Mouse (Mus musculus) cerebellum, postnatal 36 days (tissue): ENCODE results near the gene Ppp4c.

Experiments
- DNase-seq, 2 experiments: peaks; one replicate each; pipeline ENCODE4 v3.0.0; 2021 to 2022; ENCODE audit warnings: mixed read lengths in 2 of 2

The Ppp4c gene

GRCm38 (mm10) chr7:126801057-126801422, 8.7 kb upstream of the Ppp4c start:
- DNase-seq, result no peak

GRCm38 (mm10) chr7:126800269-126801056, 8.2 kb upstream of the Ppp4c start:
- no peak for DNase-seq

GRCm38 (mm10) chr7:126799468-126800268, 7.4 kb upstream of the Ppp4c start:
- DNase-seq, result peak; percentile 78 to 84

- peak; percentile 96 to 98 for DNase-seq
These were observed 6.8 kb upstream of the Ppp4c start for GRCm38 (mm10) chr7:126799050-126799467.

GRCm38 (mm10) chr7:126798127-126799049, 6.1 kb upstream of the Ppp4c start:
- DNase-seq, result peak in 1 of 2 experiments; percentile 34

GRCm38 (mm10) chr7:126797411-126798126, 5.3 kb upstream of the Ppp4c start, which contains the start of gene Fam57b:
Fam57b (plus strand) TSS chr7:126797668.
- DNase-seq, result peak; percentile 48

- DNase-seq, result peak; percentile 49 to 57
These were observed 4.1 kb upstream of the Ppp4c start for GRCm38 (mm10) chr7:126796350-126796932.

- no peak for DNase-seq
These were observed 3.4 kb upstream of the Ppp4c start for GRCm38 (mm10) chr7:126795387-126796317.

GRCm38 (mm10) chr7:126794271-126794605, 1.9 kb upstream of the Ppp4c start:
- DNase-seq, result no peak

- no peak for DNase-seq
These were observed 1.4 kb upstream of the Ppp4c start for GRCm38 (mm10) chr7:126793456-126794270.

GRCm38 (mm10) chr7:126792721-126793443, 586 bp upstream of the Ppp4c start:
- no peak for DNase-seq

- no peak for DNase-seq
These were observed 3.2 kb downstream of the Ppp4c start for GRCm38 (mm10) chr7:126789141-126789540.

GRCm38 (mm10) chr7:126786142-126786541, 6.2 kb downstream of the Ppp4c start:
- DNase-seq, result no peak

- no peak for DNase-seq
These were observed 7.2 kb downstream of the Ppp4c start for GRCm38 (mm10) chr7:126785056-126785455.

- DNase-seq, result no peak
These were observed 7.8 kb downstream of the Ppp4c start for GRCm38 (mm10) chr7:126784469-126784868.

- no peak for DNase-seq
These were observed 9.6 kb downstream of the Ppp4c start for GRCm38 (mm10) chr7:126782693-126783092.

GRCm38 (mm10) chr7:126781661-126782370, 10.5 kb downstream of the Ppp4c start:
- DNase-seq, result no peak

- DNase-seq, result peak in 1 of 2 experiments; percentile 44
These were observed 11.2 kb downstream of the Ppp4c start, which contains the start of gene Tbx6 for GRCm38 (mm10) chr7:126780971-126781635. Tbx6 (plus strand) TSS chr7:126781483.
